Mouse (Mus musculus) frontal cortex, postnatal 10 days (tissue): ENCODE measurements around the gene Frmd8.

ENCODE experiments used
- DNase-seq, 2 experiments: peaks; one replicate each; pipeline ENCODE4 v3.0.0; 2022; ENCODE audit warnings: low spot score in 2 of 2, mixed read lengths in 1 of 2

Frmd8 gene

DNA sequence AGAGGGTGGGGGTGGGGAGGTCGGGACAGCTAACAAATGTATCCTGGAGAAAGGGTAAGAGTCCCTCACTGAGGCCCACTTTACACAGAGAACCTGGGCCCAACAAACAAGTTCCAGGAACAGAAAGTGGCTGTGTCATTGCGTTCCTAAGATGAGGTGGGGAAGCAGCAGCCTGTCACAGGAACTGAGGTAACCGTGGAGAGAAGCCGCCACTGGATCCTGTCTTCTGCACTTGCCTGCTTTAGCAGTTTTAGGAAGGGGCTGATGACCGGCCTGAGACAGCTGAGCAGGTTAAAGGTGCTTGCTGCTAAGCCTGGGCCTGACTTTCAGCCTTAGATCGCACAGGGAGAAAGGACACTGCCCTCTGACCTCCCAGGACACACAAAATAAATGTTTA lies 68.3 kb downstream of the Frmd8 start:
- no peak for DNase-seq

- no peak for DNase-seq
Observed at GRCm38 (mm10) chr19:5806051-5806808, 68.8 kb downstream of the Frmd8 start.

DNA sequence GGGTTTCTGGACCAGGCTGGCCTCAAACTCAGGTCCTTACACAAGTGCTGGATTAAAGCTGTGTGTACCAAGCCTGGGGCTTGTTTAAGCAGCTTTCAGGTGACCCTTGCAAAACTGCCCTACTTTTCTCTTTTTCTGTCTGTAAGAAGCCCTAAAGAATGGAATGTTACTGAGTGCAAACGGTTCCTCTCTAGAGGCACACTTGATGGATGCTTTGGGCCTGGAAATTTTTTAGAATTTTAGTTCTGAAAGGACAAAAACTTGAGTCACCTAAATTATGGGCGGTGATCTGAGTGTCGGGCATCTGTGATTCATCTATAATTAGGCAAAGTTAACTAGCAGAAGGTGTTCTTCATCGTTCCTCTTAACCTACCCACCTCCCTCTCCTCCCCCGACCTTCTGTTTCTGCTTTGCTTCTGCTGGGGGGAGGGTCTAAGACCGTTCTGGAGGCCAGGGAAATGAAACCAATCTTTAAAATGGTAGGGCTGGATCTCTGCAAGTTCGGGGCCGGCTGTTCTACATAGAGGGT lies 70.6 kb downstream of the Frmd8 start:
- DNase-seq, result no peak

DNA sequence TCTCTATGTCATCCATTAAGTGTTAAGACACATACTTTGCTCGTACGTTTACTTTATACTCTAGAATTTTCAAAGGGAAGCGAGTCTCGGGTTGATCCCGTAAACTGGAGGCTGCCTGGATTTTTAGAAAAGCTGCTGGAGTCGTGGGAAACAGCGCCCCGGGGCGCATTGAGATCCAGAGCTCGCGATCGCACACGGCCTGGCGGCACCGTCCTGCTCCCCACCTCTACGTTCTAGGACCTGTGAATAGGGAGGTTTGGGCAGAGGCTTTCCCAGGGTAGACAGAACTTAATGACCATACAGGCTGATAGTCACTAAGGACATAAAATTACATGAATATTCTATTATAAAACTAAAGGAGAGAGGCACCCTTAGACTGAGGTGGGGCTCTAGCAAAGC lies 71.2 kb downstream of the Frmd8 start:
- DNase-seq, result no peak

- DNase-seq, result peak; percentile 98 to 100
Observed at GRCm38 (mm10) chr19:5803041-5803880, 71.8 kb downstream of the Frmd8 start.

DNA sequence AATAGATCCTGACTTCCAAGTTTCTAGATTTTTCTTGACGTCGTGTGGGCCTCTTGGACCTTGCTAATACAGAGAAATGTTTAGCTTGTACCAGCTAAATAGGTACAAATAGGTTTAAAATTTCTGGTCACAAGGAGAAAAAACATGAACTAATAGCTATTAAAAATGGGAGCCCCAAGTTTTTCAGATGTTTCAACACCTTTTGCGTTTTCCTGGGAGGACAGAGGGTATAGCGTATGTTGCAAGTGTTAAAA lies 72.4 kb downstream of the Frmd8 start:
- no peak for DNase-seq

DNA sequence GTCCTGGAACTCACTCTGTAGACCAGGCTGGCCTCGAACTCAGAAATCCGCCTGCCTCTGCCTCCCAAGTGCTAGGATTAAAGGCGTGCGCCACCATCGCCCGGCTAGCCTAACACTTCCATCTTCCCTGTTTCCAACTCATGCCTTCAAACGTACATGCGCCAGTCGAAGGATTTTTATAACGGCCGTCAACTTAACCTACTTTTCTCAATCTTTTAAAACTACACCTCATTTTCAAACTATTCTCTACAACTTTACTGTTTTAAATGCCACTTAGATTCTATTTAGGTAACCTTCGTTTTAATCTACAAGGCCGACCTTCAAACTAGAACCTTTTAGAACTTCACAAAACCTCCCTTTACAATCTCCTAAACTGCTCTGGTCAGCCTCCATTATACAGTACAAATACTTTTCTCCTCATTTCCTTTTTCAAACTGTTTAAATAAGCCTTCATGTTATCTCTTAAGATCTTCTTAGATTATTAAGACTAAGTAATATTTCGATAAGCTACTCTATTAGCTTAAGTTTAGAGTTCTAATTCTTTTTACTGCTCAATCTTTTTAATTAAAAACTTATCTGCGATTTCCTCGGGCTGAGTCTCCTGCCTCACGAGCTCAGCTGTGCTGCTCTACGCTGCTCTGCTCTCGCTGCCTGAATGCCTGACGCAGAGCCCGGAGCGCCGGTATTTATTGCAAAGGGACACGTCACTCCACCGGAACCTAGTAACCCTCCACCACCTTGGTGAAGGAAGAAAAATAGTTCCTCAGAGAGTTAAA lies 72.9 kb downstream of the Frmd8 start:
- DNase-seq, result peak; percentile 85 to 93

- DNase-seq, result no peak
Observed at GRCm38 (mm10) chr19:5801432-5801964, 73.6 kb downstream of the Frmd8 start.

DNA sequence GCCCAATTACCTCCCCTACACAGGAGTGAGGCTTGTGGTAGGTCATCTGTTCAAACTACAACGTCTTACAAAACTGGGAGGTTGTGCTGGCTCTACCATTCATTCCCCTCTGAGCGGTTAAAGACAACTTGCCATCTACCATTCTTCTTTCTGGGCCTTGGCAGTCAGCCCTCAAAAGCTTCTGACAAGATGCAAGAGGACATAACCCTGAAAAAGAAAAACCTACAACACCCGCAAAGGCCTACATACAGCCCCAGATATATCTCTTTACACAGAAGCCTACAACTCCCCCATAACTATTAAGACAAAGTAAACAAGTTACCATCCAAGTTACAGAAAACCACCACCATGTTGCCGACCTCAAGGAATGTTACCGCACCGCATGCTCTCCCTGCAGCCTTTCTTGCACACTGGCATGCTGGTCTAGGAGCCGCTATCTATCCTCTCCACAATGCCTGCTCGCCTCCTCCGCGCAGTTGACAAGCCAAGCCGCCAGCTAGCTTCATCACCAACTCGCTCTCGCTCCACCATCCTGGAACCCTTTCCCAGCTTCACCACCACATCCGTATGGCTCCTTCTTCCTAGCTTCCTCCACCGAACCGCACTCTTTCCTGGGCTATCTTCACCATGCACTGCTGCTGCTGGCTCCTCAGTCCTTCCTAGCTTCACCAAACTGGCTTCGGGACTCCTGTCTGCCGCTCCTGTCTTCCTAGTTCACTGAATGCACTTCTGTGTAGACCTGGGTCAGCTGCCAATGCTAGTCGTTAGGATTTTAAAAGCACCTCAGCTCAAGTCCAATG lies 74.2 kb downstream of the Frmd8 start:
- no peak for DNase-seq

GRCm38 (mm10) chr19:5800350-5800631 lies 74.8 kb downstream of the Frmd8 start:
- no peak for DNase-seq
